Mouse (Mus musculus): ENCODE measurements around the gene Marc1.

DNA sequence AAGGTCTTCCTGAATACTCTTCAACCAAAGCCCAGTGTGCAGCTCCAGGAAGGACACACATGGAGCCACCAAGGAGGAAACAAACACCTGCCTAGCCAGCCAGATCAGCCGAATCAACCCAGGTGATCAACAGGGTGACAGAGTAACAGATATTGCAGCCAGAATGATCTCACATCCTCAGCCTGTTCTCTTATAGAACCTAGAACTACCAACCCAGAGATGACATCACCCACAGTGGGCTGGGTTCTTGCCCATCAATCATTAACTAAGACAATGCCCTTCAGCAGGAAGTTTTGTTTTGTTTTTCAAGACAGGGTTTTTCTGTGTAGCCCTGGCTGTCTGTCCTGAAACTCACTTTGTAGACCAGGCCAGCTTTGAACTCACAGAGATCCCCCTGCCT is 47.1 kb upstream of the Marc1 start:
- TF ChIP-seq CTCF (IDR thresholded peaks at IDR 0.05; ENCODE audit: low read depth, low read length) (no peak), POLR2A (IDR thresholded peaks at IDR 0.05; ENCODE audit: borderline replicate concordance, low read depth, low read length) (no peak)

All from bone marrow macrophage, adult 2 months (primary cell).